Mouse (Mus musculus): ENCODE data around the gene Olfr1251. TPM values are rescaled to one million over a fixed set of nuclear protein-coding genes. Genes with fewer than 3 reads are reported as not detected.
"Not testable (repeated sequence)": the region's sequence is repeated elsewhere in the genome, so short reads cannot be mapped to it uniquely, and the experiment has no call there.

Gene Olfr1251
- polyA plus RNA-seq (2012; ENCODE audit: insufficient read depth, insufficient read length, missing spikeins): not detected in 2 replicates

- no peak within 1 kb of the TSS for H3K4me3 ChIP-seq (ENCODE audit: insufficient read depth, low read depth, low read length)
- H3K27ac ChIP-seq (replicated peaks; ENCODE audit: low read depth, low read length): no peak within 1 kb of the TSS
- no peaks in the 10 kb centered on the region for H3K4me1 ChIP-seq (ENCODE audit: control insufficient read depth, insufficient read depth, insufficient read length, low read length)
These were observed at the start of gene Olfr1251 for GRCm38 (mm10) chr2:89671836-89672235. Gene Olfr1251, minus strand, starts transcription at chr2:89671936.

GRCm38 (mm10) chr2:89691980-89692379, 20.2 kb upstream of the Olfr1251 start:
- no peak overlapping the region for H3K4me3 ChIP-seq (ENCODE audit: insufficient read depth, low read depth, low read length)
- no peak overlapping the region for H3K27ac ChIP-seq (replicated peaks; ENCODE audit: low read depth, low read length)
- no peaks in the 10 kb centered on the region for H3K4me1 ChIP-seq (ENCODE audit: control insufficient read depth, insufficient read depth, insufficient read length, low read length)

- H3K4me1 ChIP-seq (ENCODE audit: control insufficient read depth, insufficient read depth, insufficient read length, low read length): no peaks in the 10 kb centered on the region
- no peak within 1 kb of the TSS for H3K4me3 ChIP-seq (ENCODE audit: insufficient read depth, low read depth, low read length)
- H3K27ac ChIP-seq (replicated peaks; ENCODE audit: low read depth, low read length): no peak within 1 kb of the TSS
These were observed 10.4 kb downstream of the Olfr1251 start, which contains the start of gene Olfr1250 for GRCm38 (mm10) chr2:89661367-89661766. Gene Olfr1250, minus strand, starts transcription at chr2:89661467.

- Histone ChIP-seq H3K4me1 (ENCODE audit: control insufficient read depth, insufficient read depth, insufficient read length, low read length) (no peaks in the 10 kb centered on the region), H3K4me3 (ENCODE audit: insufficient read depth, low read depth, low read length) (no peak within 1 kb of the TSS), H3K27ac (replicated peaks; ENCODE audit: low read depth, low read length) (no peak within 1 kb of the TSS)
These were observed 36.9 kb downstream of the Olfr1251 start, which contains the start of gene Olfr1249 for GRCm38 (mm10) chr2:89634883-89635282. Gene Olfr1249, minus strand, starts transcription at chr2:89634983.

- H3K27ac ChIP-seq (replicated peaks; ENCODE audit: low read depth, low read length); H3K4me1 ChIP-seq (ENCODE audit: control insufficient read depth, insufficient read depth, insufficient read length, low read length); H3K4me3 ChIP-seq (ENCODE audit: insufficient read depth, low read depth, low read length): not testable (repeated sequence)
These were observed 53.6 kb downstream of the Olfr1251 start, which contains the start of gene Olfr1248 for GRCm38 (mm10) chr2:89618145-89618544. Gene Olfr1248, minus strand, starts transcription at chr2:89618245.

Other genes starting within 250 kb of the Olfr1251 start
- gene Olfr1240, start 228.9 kb downstream of the Olfr1251 start, polyA plus RNA-seq (2012; ENCODE audit: insufficient read depth, insufficient read length, missing spikeins): not detected in 2 replicates
- gene Olfr1241, start 184.8 kb downstream of the Olfr1251 start, polyA plus RNA-seq (2012; ENCODE audit: insufficient read depth, insufficient read length, missing spikeins): not detected in 2 replicates
- not detected in 2 replicates for gene Olfr1242, start 173.6 kb downstream of the Olfr1251 start, polyA plus RNA-seq (2012; ENCODE audit: insufficient read depth, insufficient read length, missing spikeins)
- not detected in 2 replicates for gene Olfr1243, start 140.4 kb downstream of the Olfr1251 start, polyA plus RNA-seq (2012; ENCODE audit: insufficient read depth, insufficient read length, missing spikeins)
- not detected in 2 replicates for gene Olfr1245, start 93.5 kb downstream of the Olfr1251 start, polyA plus RNA-seq (2012; ENCODE audit: insufficient read depth, insufficient read length, missing spikeins)
- not detected in 2 replicates for gene Olfr1246, start 78.8 kb downstream of the Olfr1251 start, polyA plus RNA-seq (2012; ENCODE audit: insufficient read depth, insufficient read length, missing spikeins)
- gene Olfr1247, start 57.8 kb downstream of the Olfr1251 start, polyA plus RNA-seq (2012; ENCODE audit: insufficient read depth, insufficient read length, missing spikeins): not detected in 2 replicates
- not detected in 2 replicates for gene Olfr1248, start 53.7 kb downstream of the Olfr1251 start, polyA plus RNA-seq (2012; ENCODE audit: insufficient read depth, insufficient read length, missing spikeins)
- gene Olfr1249, start 37.0 kb downstream of the Olfr1251 start, polyA plus RNA-seq (2012; ENCODE audit: insufficient read depth, insufficient read length, missing spikeins): not detected in 2 replicates
- gene Olfr1250, start 10.5 kb downstream of the Olfr1251 start, polyA plus RNA-seq (2012; ENCODE audit: insufficient read depth, insufficient read length, missing spikeins): not detected in 2 replicates
- not detected in 2 replicates for gene Olfr1252, start 53.1 kb upstream of the Olfr1251 start, polyA plus RNA-seq (2012; ENCODE audit: insufficient read depth, insufficient read length, missing spikeins)
- gene Olfr1253, start 85.2 kb upstream of the Olfr1251 start, polyA plus RNA-seq (2012; ENCODE audit: insufficient read depth, insufficient read length, missing spikeins): not detected in 2 replicates
- gene Olfr1254, start 121.7 kb upstream of the Olfr1251 start, polyA plus RNA-seq (2012; ENCODE audit: insufficient read depth, insufficient read length, missing spikeins): not detected in 2 replicates
- gene Olfr1255, start 140.1 kb upstream of the Olfr1251 start, polyA plus RNA-seq (2012; ENCODE audit: insufficient read depth, insufficient read length, missing spikeins): not detected in 2 replicates
- not detected in 2 replicates for gene Olfr1256, start 169.6 kb upstream of the Olfr1251 start, polyA plus RNA-seq (2012; ENCODE audit: insufficient read depth, insufficient read length, missing spikeins)
- gene Olfr48, start 176.3 kb upstream of the Olfr1251 start, polyA plus RNA-seq (2012; ENCODE audit: insufficient read depth, insufficient read length, missing spikeins): not detected in 2 replicates
- not detected in 2 replicates for gene Olfr1257, start 206.5 kb upstream of the Olfr1251 start, polyA plus RNA-seq (2012; ENCODE audit: insufficient read depth, insufficient read length, missing spikeins)